Mouse (Mus musculus): ENCODE data around the gene Nrarp.

- TF ChIP-seq POLR2A (IDR thresholded peaks at IDR 0.05; ENCODE audit: low read depth, low read length) (no peak), CTCF (IDR thresholded peaks at IDR 0.05; ENCODE audit: borderline replicate concordance, insufficient read depth, low read length) (no peak)
Measured at GRCm38 (mm10) chr2:25182664-25183063, 2.1 kb downstream of the Nrarp start.

Data from embryonic fibroblast, embryonic 13.5 days (primary cell).